Mouse (Mus musculus) hindbrain, postnatal 0 days (tissue): ENCODE results near the gene Jagn1. TPM values are rescaled to one million over a fixed set of nuclear protein-coding genes. Genes with fewer than 3 reads are reported as not detected.
A peak's percentile ranks its signal among the peaks of the same experiment; 100 is the strongest.

ENCODE experiments used
- ATAC-seq: fragments of 200-750 bp; cut with Nextera tagmentation; 2 replicates; pipeline ENCODE4 v1.8.0; 2017; ENCODE audit warnings: mild to moderate bottlenecking, moderate TSS enrichment, moderate library complexity
- DNase-seq: peaks from one replicate; pipeline ENCODE4 v3.0.0-alpha.2; 2015; ENCODE audit warnings: low spot score
- H3K27ac ChIP-seq: fragments of 300-500 bp; sonication (generic); 2 replicates; pipeline ENCODE4 v1.5.1; 2014; ENCODE audit warnings: mild to moderate bottlenecking
- H3K27me3 ChIP-seq: fragments of 300-500 bp; sonication (generic); 2 replicates; pipeline ENCODE4 v1.6.1; 2014; ENCODE audit warnings: low read length, mixed read lengths; ENCODE audit not compliant: insufficient read depth
- H3K36me3 ChIP-seq: fragments of 300-500 bp; sonication (generic); 2 replicates; pipeline ENCODE4 v1.6.1; 2014; ENCODE audit warnings: low read length, mixed read lengths; ENCODE audit not compliant: insufficient read depth
- H3K4me1 ChIP-seq: fragments of 300-500 bp; sonication (generic); 2 replicates; pipeline ENCODE4 v1.6.1; 2014; ENCODE audit warnings: antibody characterized with exemption, low read length, mixed read lengths; ENCODE audit not compliant: insufficient read depth
- H3K4me2 ChIP-seq: fragments of 300-500 bp; sonication (generic); 2 replicates; pipeline ENCODE4 v1.6.1; 2014; ENCODE audit warnings: low read depth, mild to moderate bottlenecking, low read length, moderate library complexity, mixed read lengths
- H3K4me3 ChIP-seq: fragments of 300-500 bp; sonication (generic); 2 replicates; pipeline ENCODE4 v1.5.1; 2014; ENCODE audit warnings: low read length
- H3K9ac ChIP-seq: fragments of 300-500 bp; sonication (generic); replicated peaks from 2 replicates; pipeline ENCODE4 v1.6.1; 2014; ENCODE audit warnings: mild to moderate bottlenecking, low read length, moderate library complexity, mixed read lengths
- H3K9me3 ChIP-seq: fragments of 300-500 bp; sonication (generic); 2 replicates; pipeline ENCODE4 v1.6.1; 2016; ENCODE audit warnings: low read length, mixed read lengths
- CTCF ChIP-seq: IDR thresholded peaks from 2 replicates; pipeline ENCODE4 v1.5.1; 2016; ENCODE audit warnings: antibody characterized with exemption, control low read depth, low read depth
- WGBS: fragments of 180-500 bp; shearing (Covaris S2); extraction: QIAGEN DNeasy Blood & Tissue Kit; methylation state at CpG from one replicate; pipeline ENCODE4 v1.1.7; 2014; 5-methylcytosine and 5-hydroxymethylcytosine counted together
- polyA plus RNA-seq: library from polyadenylated mRNA; unstranded; fragments of >200 nt; fragmentation: Nextera tagmentation; extraction: Ambion mirVana; gene quantifications from 2 replicates; pipeline ENCODE4 v1.2.1, GENCODE M21; 2015
- total RNA-seq: library from RNA; depleted of rRNA; stranded (reverse); fragments of >200 nt; gene quantifications from 2 replicates; pipeline ENCODE4 v1.2.3, GENCODE M21; 2014

Gene Jagn1
- total and polyA plus RNA-seq, 2 experiments from 2014 or later, result 48.6 to 80.2 TPM

GRCm38 (mm10) chr6:113404649-113405448 is 37.5 kb upstream of the Jagn1 start:
- no peaks in the 10 kb centered on the region for H3K27me3 ChIP-seq
- H3K9me3 ChIP-seq, result no peaks in the 10 kb centered on the region
- 76% methylated on average over 12 of the region's 12 CpGs for WGBS
- H3K27ac ChIP-seq, result no peak overlapping the region
- ATAC-seq (peak; percentile 22; the same call in 1 of the 2 replicates), DNase-seq (no peak)
- no peak for TF ChIP-seq CTCF
- no peak overlapping the region for H3K9ac ChIP-seq
- no peak overlapping the region for H3K4me3 ChIP-seq
- no peaks in the 10 kb centered on the region; the same call in 1 of the 2 replicates for H3K36me3 ChIP-seq
- no peaks in the 10 kb centered on the region for H3K4me1 ChIP-seq
- no peak overlapping the region for H3K4me2 ChIP-seq

GRCm38 (mm10) chr6:113405483-113405882 is 36.9 kb upstream of the Jagn1 start:
- TF ChIP-seq CTCF, result no peak
- no peaks in the 10 kb centered on the region for H3K27me3 ChIP-seq
- no peaks in the 10 kb centered on the region for H3K4me1 ChIP-seq
- no peaks in the 10 kb centered on the region; the same call in 1 of the 2 replicates for H3K36me3 ChIP-seq
- H3K27ac ChIP-seq, result no peak overlapping the region
- H3K4me2 ChIP-seq, result no peak overlapping the region
- WGBS, result 91% methylated on average over 6 of the region's 6 CpGs
- DNase-seq (no peak), ATAC-seq (no peak)
- H3K9ac ChIP-seq, result no peak overlapping the region
- H3K9me3 ChIP-seq, result no peaks in the 10 kb centered on the region
- no peak overlapping the region for H3K4me3 ChIP-seq

GRCm38 (mm10) chr6:113406683-113407082 is 35.7 kb upstream of the Jagn1 start:
- DNase-seq (peak; percentile 27), ATAC-seq (no peak)
- Histone ChIP-seq H3K4me3 (no peak overlapping the region), H3K27ac (no peak overlapping the region), H3K9ac (no peak overlapping the region), H3K4me1 (no peaks in the 10 kb centered on the region), H3K36me3 (no peaks in the 10 kb centered on the region; the same call in 1 of the 2 replicates), H3K4me2 (no peak overlapping the region), H3K27me3 (no peaks in the 10 kb centered on the region), H3K9me3 (no peaks in the 10 kb centered on the region)
- peak; percentile 41 for TF ChIP-seq CTCF
- WGBS, result 78% methylated on average over 9 of the region's 9 CpGs

GRCm38 (mm10) chr6:113410001-113410400 is 32.4 kb upstream of the Jagn1 start:
- Histone ChIP-seq H3K4me1 (no peaks in the 10 kb centered on the region), H3K9me3 (no peaks in the 10 kb centered on the region), H3K27me3 (no peaks in the 10 kb centered on the region), H3K9ac (no peak overlapping the region), H3K4me2 (no peak overlapping the region), H3K27ac (no peak overlapping the region), H3K36me3 (peaks cover 4% of the 10 kb centered on the region; the same call in 1 of the 2 replicates), H3K4me3 (no peak overlapping the region)
- TF ChIP-seq CTCF, result no peak
- DNase-seq (no peak), ATAC-seq (no peak)
- WGBS, result 81% methylated on average over 1 of the region's 1 CpGs

- Histone ChIP-seq H3K36me3 (0 out of 2 replicates have a peak, but pooled peaks cover 9% of the 10 kb centered on the region), H3K9me3 (no peaks in the 10 kb centered on the region), H3K4me3 (no peak overlapping the region), H3K4me1 (peaks cover 11% of the 10 kb centered on the region), H3K27me3 (no peaks in the 10 kb centered on the region), H3K9ac (no peak overlapping the region), H3K4me2 (no peak overlapping the region), H3K27ac (no peak overlapping the region)
- DNase-seq (no peak), ATAC-seq (no peak)
- no peak for TF ChIP-seq CTCF
- WGBS, result 74% methylated on average over 5 of the region's 5 CpGs
Measured at GRCm38 (mm10) chr6:113416416-113416815, 26.0 kb upstream of the Jagn1 start.

- H3K9me3 ChIP-seq, result no peaks in the 10 kb centered on the region
- 0 out of 2 replicates have a peak, but pooled peaks cover 9% of the 10 kb centered on the region for H3K36me3 ChIP-seq
- H3K9ac ChIP-seq, result peak overlapping the region; percentile 75
- peak overlapping the region; percentile 99 for H3K4me2 ChIP-seq
- H3K4me3 ChIP-seq, result peak overlapping the region; percentile 62
- DNase-seq (peak; percentile 7), ATAC-seq (peak; percentile 15)
- no peaks in the 10 kb centered on the region for H3K27me3 ChIP-seq
- peak overlapping the region; percentile 71 for H3K27ac ChIP-seq
- no peak for TF ChIP-seq CTCF
- peaks cover 11% of the 10 kb centered on the region for H3K4me1 ChIP-seq
- WGBS, result 13% methylated on average over 16 of the region's 16 CpGs
Measured at GRCm38 (mm10) chr6:113418441-113419198, 23.7 kb upstream of the Jagn1 start.
